Comparison of ENCODE assay signal across 11 mouse cellular contexts in genomic region chr4:152264867-152265568, GRCm38 (mm10). TPM values are rescaled to one million over a fixed set of nuclear protein-coding genes. Genes with fewer than 3 reads are reported as not detected.
DNase-seq lines count a peak whose midpoint lies in the region; ATAC-seq and TF ChIP-seq lines count a peak whose summit lies in the region.
"Had no signal": no experiment of that assay in that cellular context is flagged by ENCODE, and none has a peak within 500 bp of the region (broad histone marks: within the 10 kb centered on the region; RNA-seq: fewer than 3 reads in every experiment).

No protein-coding gene starts in this region.

- no peak overlapping the region for H3K4me2 ChIP-seq in intestine, embryonic 16.5 days (ENCODE audit: low read depth, low read length)
- H3K4me2 ChIP-seq in intestine, embryonic 15.5 days (replicated peaks) = no peak overlapping the region
- H3K4me2 ChIP-seq: forebrain, embryonic 15.5 days; hindbrain, embryonic 12.5 days; limb, embryonic 15.5 days had no signal

- no peak for TF ChIP-seq POLR2A in ES-Bruce4 (IDR thresholded peaks at IDR 0.05; ENCODE audit: insufficient read depth, low read length)

- H3K4me3 ChIP-seq in intestine, embryonic 16.5 days (ENCODE audit: low read length) = no peak overlapping the region
- H3K4me3 ChIP-seq in intestine, embryonic 15.5 days (replicated peaks) = no peak overlapping the region
- H3K4me3 ChIP-seq in ES-Bruce4 (ENCODE audit: low read depth, low read length) = no peak overlapping the region
- H3K4me3 ChIP-seq in limb, embryonic 10.5 days = no peak overlapping the region
- H3K4me3 ChIP-seq: forebrain, embryonic 15.5 days; hindbrain, embryonic 12.5 days; limb, embryonic 15.5 days had no signal

- H3K27ac ChIP-seq in intestine, embryonic 16.5 days (ENCODE audit: low read length) = no peak overlapping the region
- no peak overlapping the region for H3K27ac ChIP-seq in intestine, embryonic 15.5 days
- no peak overlapping the region; the same call in 1 of the 2 replicates for H3K27ac ChIP-seq in ES-Bruce4 (ENCODE audit: insufficient read depth, low read length)
- H3K27ac ChIP-seq in limb, embryonic 10.5 days = 0 out of 2 replicates have a peak overlapping the region, but pooled peaks have one; percentile 43
- H3K27ac ChIP-seq: hindbrain, embryonic 12.5 days had no signal

- TF ChIP-seq CTCF in ES-Bruce4 (IDR thresholded peaks at IDR 0.05; ENCODE audit: low read depth, low read length) = peak; percentile 66

- peaks cover 16% of the 10 kb centered on the region for H3K4me1 ChIP-seq in intestine, embryonic 16.5 days (ENCODE audit: control insufficient read depth, insufficient read depth, low read length)
- H3K4me1 ChIP-seq in intestine, embryonic 15.5 days (replicated peaks) = peaks cover 19% of the 10 kb centered on the region
- H3K4me1 ChIP-seq in ES-Bruce4 (ENCODE audit: control insufficient read depth, insufficient read depth, low read length) = peaks cover 5% of the 10 kb centered on the region
- H3K4me1 ChIP-seq in limb, embryonic 10.5 days = peaks cover 53% of the 10 kb centered on the region

- H3K36me3 ChIP-seq in intestine, embryonic 16.5 days (ENCODE audit: control insufficient read depth, insufficient read depth, low read length) = no peaks in the 10 kb centered on the region; the same call in 1 of the 2 replicates
- H3K36me3 ChIP-seq in intestine, embryonic 15.5 days = 0 out of 2 replicates have a peak, but pooled peaks cover 3% of the 10 kb centered on the region
- H3K36me3 ChIP-seq in ES-Bruce4 (ENCODE audit: control insufficient read depth, insufficient read depth, low read length, poor library complexity, severe bottlenecking) = no peaks in the 10 kb centered on the region
- H3K36me3 ChIP-seq in limb, embryonic 10.5 days = no peaks in the 10 kb centered on the region
- H3K36me3 ChIP-seq: forebrain, embryonic 15.5 days had no signal

- H3K27me3 ChIP-seq in intestine, embryonic 16.5 days (replicated peaks; ENCODE audit: control insufficient read depth, insufficient read depth, low read length) = no peaks in the 10 kb centered on the region
- no peaks in the 10 kb centered on the region for H3K27me3 ChIP-seq in intestine, embryonic 15.5 days (replicated peaks)
- H3K27me3 ChIP-seq in ES-Bruce4 (ENCODE audit: control insufficient read depth, insufficient read depth, low read length, poor library complexity, severe bottlenecking) = no peaks in the 10 kb centered on the region
- peaks cover 8% of the 10 kb centered on the region; the same call in 1 of the 2 replicates for H3K27me3 ChIP-seq in limb, embryonic 10.5 days (ENCODE audit: low read depth, poor library complexity, severe bottlenecking)
- H3K27me3 ChIP-seq: forebrain, embryonic 15.5 days; limb, embryonic 15.5 days had no signal

- no peaks in the 10 kb centered on the region for H3K9me3 ChIP-seq in intestine, embryonic 16.5 days (ENCODE audit: control insufficient read depth, low read length)
- no peaks in the 10 kb centered on the region for H3K9me3 ChIP-seq in intestine, embryonic 15.5 days
- no peaks in the 10 kb centered on the region for H3K9me3 ChIP-seq in ES-Bruce4 (replicated peaks; ENCODE audit: control insufficient read depth, insufficient read depth, low read length, poor library complexity, severe bottlenecking)
- no peaks in the 10 kb centered on the region for H3K9me3 ChIP-seq in limb, embryonic 10.5 days (replicated peaks)
- H3K9me3 ChIP-seq: forebrain, embryonic 15.5 days; hindbrain, embryonic 12.5 days; limb, embryonic 15.5 days had no signal

- WGBS in intestine, embryonic 16.5 days = 91% methylated on average over 9 of the region's 9 CpGs
- 90% methylated on average over 9 of the region's 9 CpGs for WGBS in intestine, embryonic 15.5 days
- WGBS in limb, embryonic 10.5 days = 89% methylated on average over 9 of the region's 9 CpGs

- peak overlapping the region; percentile 14; the same call in 1 of the 2 replicates for H3K9ac ChIP-seq in intestine, embryonic 16.5 days (ENCODE audit: low read depth, low read length)
- no peak overlapping the region for H3K9ac ChIP-seq in intestine, embryonic 15.5 days
- H3K9ac ChIP-seq in ES-Bruce4 (ENCODE audit: low read depth, poor library complexity, severe bottlenecking) = no peak overlapping the region
- H3K9ac ChIP-seq: forebrain, embryonic 15.5 days; limb, embryonic 15.5 days had no signal

- ATAC-seq in intestine, embryonic 16.5 days = no peak
- no peak for ATAC-seq in intestine, embryonic 15.5 days
- ATAC-seq: forebrain, embryonic 15.5 days had no signal

- TF ChIP-seq EP300 in ES-Bruce4 (IDR thresholded peaks at IDR 0.05; ENCODE audit: insufficient read depth, low read depth, low read length) = no peak

- peak; percentile 54 for DNase-seq in cerebellum, adult 9-11 months
- DNase-seq in cerebellum, postnatal 25 days = no peak
- no peak for DNase-seq in limb, embryonic 10.5 days (ENCODE audit: low spot score)
- DNase-seq in right cerebral cortex, adult 2 months (ENCODE audit: low spot score in 2 of 2) = no peak
- DNase-seq in gastrocnemius, adult 18-20 months (ENCODE audit: low spot score) = no peak

RNA-seq across cellular contexts. Expression of gene Gpr153, which starts 9.0 kb away (rescaled TPM):
- polyA plus RNA-seq in intestine, embryonic 16.5 days (2015; fragmentation: Nextera tagmentation; extraction: Ambion mirVana) = 3.4 and 4.7 TPM in 2 replicates
- 7.3 and 8.1 TPM in 2 replicates for polyA plus RNA-seq in intestine, embryonic 15.5 days (2015; fragmentation: Nextera tagmentation; extraction: Ambion mirVana)
- 7.2 and 7.9 TPM in 2 replicates for polyA plus RNA-seq in ES-Bruce4 (2011; ENCODE audit: insufficient read depth, insufficient read length, low read depth, missing spikeins)
- 1.4 and 3.0 TPM in 2 replicates for polyA plus RNA-seq in limb, embryonic 10.5 days (2016; fragmentation: Nextera tagmentation; extraction: Ambion mirVana)
- total RNA-seq in gastrocnemius, adult 18-20 months (2021) = 1 to 10 TPM; 3.4 to 4.5 TPM

RNA-seq across cellular contexts. Expression of gene Hes3, which starts 26.4 kb away (rescaled TPM):
- polyA plus RNA-seq in intestine, embryonic 16.5 days (2015; fragmentation: Nextera tagmentation; extraction: Ambion mirVana) = not detected in 2 replicates
- polyA plus RNA-seq in intestine, embryonic 15.5 days (2015; fragmentation: Nextera tagmentation; extraction: Ambion mirVana) = not detected in 2 replicates
- not detected in 2 replicates for polyA plus RNA-seq in ES-Bruce4 (2011; ENCODE audit: insufficient read depth, insufficient read length, low read depth, missing spikeins)
- polyA plus RNA-seq in limb, embryonic 10.5 days (2016; fragmentation: Nextera tagmentation; extraction: Ambion mirVana) = not detected in 2 replicates
- total RNA-seq in gastrocnemius, adult 18-20 months (2021) = not detected
- polyA plus RNA-seq: limb, embryonic 15.5 days had no signal

RNA-seq across cellular contexts. Expression of gene Icmt, which starts 32.0 kb away (rescaled TPM):
- polyA plus RNA-seq in intestine, embryonic 16.5 days (2015; fragmentation: Nextera tagmentation; extraction: Ambion mirVana) = 13.7 and 15.4 TPM in 2 replicates
- polyA plus RNA-seq in intestine, embryonic 15.5 days (2015; fragmentation: Nextera tagmentation; extraction: Ambion mirVana) = 17.3 and 17.6 TPM in 2 replicates
- 21.4 and 22.8 TPM in 2 replicates for polyA plus RNA-seq in ES-Bruce4 (2011; ENCODE audit: insufficient read depth, insufficient read length, low read depth, missing spikeins)
- polyA plus RNA-seq in limb, embryonic 10.5 days (2016; fragmentation: Nextera tagmentation; extraction: Ambion mirVana) = 31.4 and 33.9 TPM in 2 replicates
- total RNA-seq in gastrocnemius, adult 18-20 months (2021) = 10 to 100 TPM; 19.8 to 19.9 TPM

RNA-seq across cellular contexts. Expression of gene Rnf207, which starts 53.8 kb away (rescaled TPM):
- polyA plus RNA-seq in intestine, embryonic 16.5 days (2015; fragmentation: Nextera tagmentation; extraction: Ambion mirVana) = 1.5 and 1.8 TPM in 2 replicates
- polyA plus RNA-seq in intestine, embryonic 15.5 days (2015; fragmentation: Nextera tagmentation; extraction: Ambion mirVana) = 2.1 and 2.5 TPM in 2 replicates
- 3.2 and 4.2 TPM in 2 replicates for polyA plus RNA-seq in ES-Bruce4 (2011; ENCODE audit: insufficient read depth, insufficient read length, low read depth, missing spikeins)
- 0.70 and 1.1 TPM in 2 replicates for polyA plus RNA-seq in limb, embryonic 10.5 days (2016; fragmentation: Nextera tagmentation; extraction: Ambion mirVana)
- not detected for total RNA-seq in gastrocnemius, adult 18-20 months (2021)
